Mouse (Mus musculus) left cerebral cortex, adult 18-20 months (tissue): ENCODE data around the gene Kat2b. TPM values are rescaled to one million over a fixed set of nuclear protein-coding genes. Genes with fewer than 3 reads are reported as not detected.

Experiments
- total RNA-seq, 2 experiments: library from RNA; stranded (reverse); gene quantifications; 2 replicates each; pipeline ENCODE4 v1.2.3; 2021

Kat2b gene
- total RNA-seq, 2 experiments from 2014 or later = 20.6 to 21.3 TPM

Other genes starting within 250 kb of the Kat2b start
- gene Efhb, start 103.5 kb upstream of the Kat2b start, total RNA-seq = not detected
- 100 to 1,000 TPM; 126 to 128 TPM for gene Rab5a, start 87.6 kb upstream of the Kat2b start, total RNA-seq
- not detected for gene Pp2d1, start 27.4 kb upstream of the Kat2b start, total RNA-seq
- gene Sgo1, start 122.5 kb downstream of the Kat2b start, total RNA-seq = under 1 TPM; 0.12 TPM